Mouse (Mus musculus) thymus, postnatal 25 days (tissue): ENCODE data around the gene Acap2.

Experiments used
- DNase-seq: peaks from one replicate; pipeline ENCODE4 v3.0.0; 2022

The Acap2 gene

GRCm38 (mm10) chr16:31077396-31077795, 123.6 kb downstream of the Acap2 start:
- no peak for DNase-seq

- no peak for DNase-seq
Observed at GRCm38 (mm10) chr16:31076436-31076835, 124.6 kb downstream of the Acap2 start.

- DNase-seq = no peak
Observed at GRCm38 (mm10) chr16:31074324-31074908, 126.6 kb downstream of the Acap2 start.

GRCm38 (mm10) chr16:31071731-31072130, 129.3 kb downstream of the Acap2 start:
- no peak for DNase-seq

- peak; percentile 84 for DNase-seq
Observed at GRCm38 (mm10) chr16:31070358-31071133, 130.5 kb downstream of the Acap2 start.

GRCm38 (mm10) chr16:31069211-31070166, 131.6 kb downstream of the Acap2 start:
- no peak for DNase-seq

GRCm38 (mm10) chr16:31068280-31068679, 132.8 kb downstream of the Acap2 start:
- no peak for DNase-seq

GRCm38 (mm10) chr16:31066344-31067098, 134.5 kb downstream of the Acap2 start:
- DNase-seq = peak; percentile 25

GRCm38 (mm10) chr16:31064782-31065181, 136.3 kb downstream of the Acap2 start:
- DNase-seq = no peak

GRCm38 (mm10) chr16:31062918-31063317, 138.1 kb downstream of the Acap2 start:
- no peak for DNase-seq

- DNase-seq = no peak
Observed at GRCm38 (mm10) chr16:31061246-31061880, 139.7 kb downstream of the Acap2 start.

GRCm38 (mm10) chr16:31060714-31061113, 140.3 kb downstream of the Acap2 start:
- no peak for DNase-seq

GRCm38 (mm10) chr16:31060226-31060625, 140.8 kb downstream of the Acap2 start:
- no peak for DNase-seq

GRCm38 (mm10) chr16:31059730-31060129, 141.3 kb downstream of the Acap2 start:
- no peak for DNase-seq

- DNase-seq = no peak
Observed at GRCm38 (mm10) chr16:31052812-31053211, 148.2 kb downstream of the Acap2 start.

GRCm38 (mm10) chr16:31052177-31052726, 148.8 kb downstream of the Acap2 start:
- DNase-seq = no peak

GRCm38 (mm10) chr16:31050701-31051100, 150.3 kb downstream of the Acap2 start:
- DNase-seq = no peak

GRCm38 (mm10) chr16:31048194-31048593, 152.9 kb downstream of the Acap2 start:
- no peak for DNase-seq

GRCm38 (mm10) chr16:31047186-31047898, 153.7 kb downstream of the Acap2 start:
- no peak for DNase-seq

- no peak for DNase-seq
Observed at GRCm38 (mm10) chr16:31046217-31046659, 154.8 kb downstream of the Acap2 start.

GRCm38 (mm10) chr16:31045211-31045610, 155.8 kb downstream of the Acap2 start:
- no peak for DNase-seq
